In the genomic region with DNA sequence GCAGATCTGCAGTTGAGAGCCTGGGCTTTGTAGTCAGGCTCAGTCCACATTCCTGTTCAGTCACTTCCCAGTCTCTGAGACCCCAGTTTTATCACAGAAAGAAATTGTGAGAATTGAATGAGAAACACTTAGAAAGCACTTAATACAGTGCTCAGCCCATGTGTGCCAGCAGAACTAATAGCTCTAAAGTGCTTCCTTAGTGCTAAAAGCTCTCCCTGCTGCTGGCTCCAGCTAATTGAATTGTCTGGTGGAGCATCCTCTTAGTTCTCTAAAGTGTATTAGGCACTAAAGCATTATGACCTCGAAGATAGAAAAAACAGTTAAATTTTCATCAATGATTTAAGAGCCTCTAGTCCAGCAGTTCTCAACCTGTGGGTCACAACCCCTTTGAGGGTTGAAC, we compare ENCODE assay signal across 17 mouse cellular contexts.
"Had no signal": no experiment of that assay in that cellular context is flagged by ENCODE, and none has a peak within 500 bp of the region (broad histone marks: within the 10 kb centered on the region; RNA-seq: fewer than 3 reads in every experiment).

No protein-coding gene starts in this region.

- H3K27ac ChIP-seq: kidney, embryonic 15.5 days; left cerebral cortex, adult 2 months; limb, embryonic 10.5 days; liver, embryonic 15.5 days; neural tube, embryonic 12.5 days; stomach, embryonic 15.5 days had no signal

- H3K4me1 ChIP-seq: kidney, embryonic 15.5 days; limb, embryonic 10.5 days; neural tube, embryonic 12.5 days; stomach, embryonic 15.5 days had no signal

- ATAC-seq: lung, postnatal 0 days had no signal

- H3K4me3 ChIP-seq: kidney, embryonic 15.5 days; left cerebral cortex, adult 2 months; limb, embryonic 10.5 days; liver, embryonic 15.5 days; myocyte; neural tube, embryonic 12.5 days; stomach, embryonic 15.5 days had no signal

- H3K9me3 ChIP-seq: kidney, embryonic 15.5 days; limb, embryonic 10.5 days; liver, embryonic 15.5 days; neural tube, embryonic 12.5 days; stomach, embryonic 15.5 days had no signal

- DNase-seq: kidney, adult 2 months; kidney, postnatal 14 days; lung, adult 2 months; lung, postnatal 36 days; right cerebral cortex, postnatal 14 days; thymus, adult 2 months; thymus, postnatal 25 days had no signal

- H3K4me2 ChIP-seq: kidney, embryonic 15.5 days; liver, embryonic 11.5 days; liver, embryonic 15.5 days; midbrain, embryonic 11.5 days; neural tube, embryonic 12.5 days; stomach, embryonic 15.5 days had no signal

- H3K9ac ChIP-seq: kidney, embryonic 15.5 days; liver, embryonic 15.5 days; neural tube, embryonic 12.5 days; stomach, embryonic 15.5 days had no signal

- H3K27me3 ChIP-seq: kidney, embryonic 15.5 days; liver, embryonic 15.5 days; neural tube, embryonic 12.5 days; stomach, embryonic 15.5 days had no signal
